Mouse (Mus musculus): ENCODE results near the gene Nrip2.
A peak's percentile ranks its signal among the peaks of the same experiment; 100 is the strongest.

Gene Nrip2

GRCm38 (mm10) chr6:128437288-128437687, 38.2 kb downstream of the Nrip2 start:
- no peak for DNase-seq (ENCODE audit: low read depth, low spot score)

GRCm38 (mm10) chr6:128437731-128438316, 38.7 kb downstream of the Nrip2 start:
- DNase-seq (ENCODE audit: low read depth, low spot score): peak; percentile 49

- peak; percentile 82 for DNase-seq (ENCODE audit: low read depth, low spot score)
These were observed 39.3 kb downstream of the Nrip2 start, which contains the start of gene Fkbp4 for GRCm38 (mm10) chr6:128438317-128438870. Gene Fkbp4, minus strand, starts transcription at chr6:128438677.

- no peak for DNase-seq (ENCODE audit: low read depth, low spot score)
These were observed 39.8 kb downstream of the Nrip2 start for GRCm38 (mm10) chr6:128438871-128439341.

GRCm38 (mm10) chr6:128440238-128440637, 41.1 kb downstream of the Nrip2 start:
- DNase-seq (ENCODE audit: low read depth, low spot score): no peak

GRCm38 (mm10) chr6:128445761-128446535, 46.9 kb downstream of the Nrip2 start:
- DNase-seq (ENCODE audit: low read depth, low spot score): peak; percentile 55

GRCm38 (mm10) chr6:128447063-128447462, 48.0 kb downstream of the Nrip2 start:
- no peak for DNase-seq (ENCODE audit: low read depth, low spot score)

- no peak for DNase-seq (ENCODE audit: low read depth, low spot score)
These were observed 56.9 kb downstream of the Nrip2 start for GRCm38 (mm10) chr6:128455835-128456605.

GRCm38 (mm10) chr6:128457186-128457585, 58.1 kb downstream of the Nrip2 start:
- no peak for DNase-seq (ENCODE audit: low read depth, low spot score)

GRCm38 (mm10) chr6:128460321-128460720, 61.2 kb downstream of the Nrip2 start:
- no peak for DNase-seq (ENCODE audit: low read depth, low spot score)

GRCm38 (mm10) chr6:128460729-128461503, 61.8 kb downstream of the Nrip2 start:
- DNase-seq (ENCODE audit: low read depth, low spot score): no peak

GRCm38 (mm10) chr6:128461606-128462005, 62.5 kb downstream of the Nrip2 start:
- DNase-seq (ENCODE audit: low read depth, low spot score): no peak

GRCm38 (mm10) chr6:128464996-128465395, 65.9 kb downstream of the Nrip2 start:
- DNase-seq (ENCODE audit: low read depth, low spot score): no peak
